ENCODE assay signal across 8 mouse cellular contexts in genomic region chr5:37288374-37288773, GRCm38 (mm10). TPM values are rescaled to one million over a fixed set of nuclear protein-coding genes. Genes with fewer than 3 reads are reported as not detected.
A peak's percentile ranks its signal among the peaks of the same experiment; 100 is the strongest.
DNase-seq lines count a peak whose midpoint lies in the region; ATAC-seq lines count a peak whose summit lies in the region.

No protein-coding gene starts in this region.

- peak; percentile 82 for DNase-seq in 3T3-L1 (ENCODE audit: low read depth, low spot score)
- peak; percentile 60 for DNase-seq in CD4-positive, CD25-positive, alpha-beta regulatory T cell, adult 2 months (ENCODE audit: low read depth, low spot score)
- peak; percentile 7 for DNase-seq in c-Kit-positive CD71-positive TER-119-positive erythroid progenitor cells, embryonic 14.5 days (ENCODE audit: low spot score)
- DNase-seq in kidney, postnatal 14 days = peak; percentile 33
- DNase-seq in lung, postnatal 14 days = peak; percentile 24
- peak; percentile 61 for DNase-seq in right cerebral cortex, postnatal 14 days
- DNase-seq in spleen, postnatal 36 days (ENCODE audit: low spot score in 2 of 2) = no peak

- no peak overlapping the region for H3K4me2 ChIP-seq in forebrain, embryonic 15.5 days (replicated peaks)

- H3K9ac ChIP-seq in forebrain, embryonic 15.5 days (replicated peaks) = no peak overlapping the region

- H3K27me3 ChIP-seq in forebrain, embryonic 15.5 days = no peaks in the 10 kb centered on the region

- no peaks in the 10 kb centered on the region for H3K9me3 ChIP-seq in forebrain, embryonic 15.5 days

- peaks cover 81% of the 10 kb centered on the region for H3K36me3 ChIP-seq in forebrain, embryonic 15.5 days

- WGBS in forebrain, embryonic 15.5 days = 79% methylated on average over 3 of the region's 3 CpGs

- peak; percentile 42 for ATAC-seq in forebrain, embryonic 15.5 days (replicated peaks)

- no peaks in the 10 kb centered on the region for H3K4me1 ChIP-seq in forebrain, embryonic 15.5 days

- no peak overlapping the region for H3K27ac ChIP-seq in forebrain, embryonic 15.5 days (replicated peaks)

- H3K4me3 ChIP-seq in forebrain, embryonic 15.5 days = no peak overlapping the region

RNA-seq across cellular contexts. Expression of gene Crmp1, which starts 46.6 kb away (rescaled TPM):
- 790 and 813 TPM in 2 replicates for polyA plus RNA-seq in forebrain, embryonic 15.5 days (2015; fragmentation: Nextera tagmentation; extraction: Ambion mirVana)

RNA-seq across cellular contexts. Expression of gene Evc, which starts 48.3 kb away (rescaled TPM):
- polyA plus RNA-seq in forebrain, embryonic 15.5 days (2015; fragmentation: Nextera tagmentation; extraction: Ambion mirVana) = 7.1 and 9.3 TPM in 2 replicates

RNA-seq across cellular contexts. Expression of gene Evc2, which starts 49.9 kb away (rescaled TPM):
- 6.0 and 6.6 TPM in 2 replicates for polyA plus RNA-seq in forebrain, embryonic 15.5 days (2015; fragmentation: Nextera tagmentation; extraction: Ambion mirVana)

Comparison
In these comparisons a context has a peak if more than half of its experiments do, and no peak if none do; other contexts are left out.
1. DNase-seq: peak in 3T3-L1 (single experiment), CD4-positive, CD25-positive, alpha-beta regulatory T cell, adult 2 months (single experiment), c-Kit-positive CD71-positive TER-119-positive erythroid progenitor cells, embryonic 14.5 days (single experiment), kidney, postnatal 14 days (single experiment), lung, postnatal 14 days (single experiment) and right cerebral cortex, postnatal 14 days (single experiment); none in spleen, postnatal 36 days (0 of 2).